Mouse (Mus musculus) A20 (cell line): ENCODE data around the gene Spop.

Source experiments
- DNase-seq: peaks from one replicate; pipeline ENCODE4 v3.0.0-alpha.2; 2011; ENCODE audit warnings: low read depth, low spot score

Gene Spop

GRCm38 (mm10) chr11:95417341-95417740, 3.5 kb downstream of the Spop start:
- peak; percentile 57 for DNase-seq

DNA sequence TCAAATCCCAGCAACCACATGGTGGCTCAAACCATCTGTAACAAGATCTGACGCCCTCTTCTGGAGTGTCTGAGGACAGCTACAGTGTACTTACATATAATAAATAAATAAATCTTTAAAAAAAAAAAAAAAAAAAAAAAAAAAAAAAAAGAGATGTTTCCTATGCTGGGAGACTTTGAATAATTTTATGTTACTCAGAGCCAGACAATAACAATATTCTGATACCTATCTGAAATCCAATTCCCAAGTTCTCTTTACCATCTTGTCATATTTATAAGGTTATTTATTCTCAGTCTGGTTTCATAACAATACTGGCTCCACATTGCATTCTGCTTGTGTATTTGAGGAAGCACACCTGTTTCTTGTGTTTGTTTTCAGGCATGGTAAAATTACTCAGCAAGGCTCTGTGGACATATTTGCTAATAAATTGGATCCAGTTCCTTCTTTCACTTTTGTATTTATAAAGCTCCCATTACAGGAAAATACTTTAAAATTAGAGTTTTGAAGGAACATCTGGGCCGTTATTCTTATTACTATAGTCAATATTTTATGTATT, 7.1 kb downstream of the Spop start:
- DNase-seq: peak; percentile 72

GRCm38 (mm10) chr11:95423505-95423904, 9.6 kb downstream of the Spop start:
- DNase-seq: peak; percentile 41

DNA sequence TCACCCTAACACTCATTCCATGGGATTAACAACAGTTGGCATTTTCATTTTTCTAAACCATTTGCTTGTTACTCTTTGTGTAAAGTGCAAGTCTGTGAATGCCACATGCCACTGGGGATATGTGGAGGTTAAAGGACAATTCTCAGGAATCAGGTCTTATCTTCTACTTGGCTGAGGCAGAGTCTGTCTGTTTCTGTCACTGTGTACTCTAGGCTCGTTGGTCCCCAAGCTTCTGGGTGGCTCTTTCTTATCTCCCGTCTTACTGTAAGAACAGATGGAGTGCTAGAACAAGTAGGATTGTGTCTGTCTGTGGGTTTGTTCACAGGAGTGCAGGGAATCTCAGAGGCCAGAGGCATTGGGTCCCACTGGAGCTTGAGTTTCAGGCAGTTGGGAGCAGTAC, 17.5 kb downstream of the Spop start:
- DNase-seq: no peak

DNA sequence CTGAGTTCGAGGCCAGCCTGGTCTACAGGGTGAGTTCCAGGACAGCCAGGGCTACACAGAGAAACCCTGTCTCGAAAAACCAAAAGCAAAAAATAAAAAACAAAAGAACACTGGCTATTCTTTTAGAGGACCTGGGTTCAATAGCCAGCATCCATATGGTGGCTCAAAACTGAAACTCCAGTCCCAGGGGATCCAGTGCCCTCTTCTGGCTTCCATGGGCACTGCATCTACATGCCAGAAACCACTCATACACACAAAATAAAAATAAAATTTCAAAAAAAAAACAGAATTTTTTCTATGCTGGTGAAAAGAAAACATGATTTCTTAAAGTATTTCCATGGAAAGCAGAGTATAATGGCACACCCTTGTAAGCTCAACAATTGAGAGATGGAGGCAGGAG, 18.3 kb downstream of the Spop start:
- DNase-seq: no peak

DNA sequence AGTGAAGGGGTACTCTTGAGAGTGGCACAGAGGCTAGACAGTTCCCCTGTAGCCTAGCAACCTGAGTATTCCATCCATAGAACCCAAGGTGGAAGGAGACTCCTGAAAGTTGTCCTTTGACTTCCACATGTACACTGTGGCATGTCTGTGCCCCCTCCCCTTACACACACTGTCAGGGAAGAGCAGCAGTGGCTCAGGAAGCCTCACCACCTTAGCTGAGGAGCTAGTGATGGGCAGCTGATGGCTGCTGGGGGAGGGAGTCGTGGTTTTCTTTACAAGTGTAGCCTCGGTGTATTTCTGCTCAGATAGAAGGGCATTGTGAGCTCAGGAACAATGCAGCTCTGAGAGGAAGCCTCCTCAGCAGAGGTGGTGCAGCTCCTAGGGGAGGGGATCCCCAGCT, 31.5 kb downstream of the Spop start:
- no peak for DNase-seq

GRCm38 (mm10) chr11:95446580-95447305, 32.9 kb downstream of the Spop start:
- DNase-seq: no peak

GRCm38 (mm10) chr11:95448346-95448745, 34.5 kb downstream of the Spop start:
- no peak for DNase-seq

DNA sequence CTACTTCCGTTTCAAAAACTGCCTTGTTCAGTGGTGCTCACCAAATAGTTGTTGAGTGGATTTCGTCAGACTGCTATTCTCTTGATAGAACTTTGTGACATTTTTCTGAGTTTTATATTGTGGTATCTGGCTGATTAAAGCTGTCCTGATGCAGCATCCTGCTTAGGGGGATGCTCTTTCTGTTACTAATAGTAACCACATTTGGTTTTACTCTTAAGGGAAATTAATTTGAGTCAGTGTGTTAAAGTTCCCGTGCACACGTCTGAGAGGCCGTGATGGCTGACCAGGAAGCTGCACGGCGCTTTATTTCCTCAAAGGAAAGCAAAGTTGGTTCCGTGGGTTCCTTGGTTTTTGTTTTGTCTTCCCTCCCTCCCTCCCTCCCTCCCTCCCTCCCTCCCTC, 41.5 kb downstream of the Spop start:
- no peak for DNase-seq

GRCm38 (mm10) chr11:95460872-95461271, 47.0 kb downstream of the Spop start:
- DNase-seq: no peak

DNA sequence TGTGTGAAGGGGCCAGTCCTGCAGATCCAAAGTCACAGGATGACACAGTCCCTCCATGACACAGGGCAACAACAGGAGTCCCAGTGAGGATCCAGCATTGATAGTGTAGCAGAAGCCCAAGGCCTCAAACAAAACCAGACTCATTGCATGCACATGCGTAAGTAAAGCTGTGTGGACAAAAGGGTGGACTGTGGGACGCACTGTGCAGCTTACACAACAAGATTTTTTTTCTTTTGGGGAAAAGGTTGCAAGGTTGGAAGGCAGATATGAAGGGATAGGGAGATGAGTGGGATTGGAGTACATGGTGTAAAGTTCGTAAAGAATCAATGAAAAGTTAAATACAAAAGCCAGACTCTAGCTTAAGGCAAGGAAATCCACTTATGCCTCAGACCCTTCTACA, 48.3 kb downstream of the Spop start:
- DNase-seq: no peak

DNA sequence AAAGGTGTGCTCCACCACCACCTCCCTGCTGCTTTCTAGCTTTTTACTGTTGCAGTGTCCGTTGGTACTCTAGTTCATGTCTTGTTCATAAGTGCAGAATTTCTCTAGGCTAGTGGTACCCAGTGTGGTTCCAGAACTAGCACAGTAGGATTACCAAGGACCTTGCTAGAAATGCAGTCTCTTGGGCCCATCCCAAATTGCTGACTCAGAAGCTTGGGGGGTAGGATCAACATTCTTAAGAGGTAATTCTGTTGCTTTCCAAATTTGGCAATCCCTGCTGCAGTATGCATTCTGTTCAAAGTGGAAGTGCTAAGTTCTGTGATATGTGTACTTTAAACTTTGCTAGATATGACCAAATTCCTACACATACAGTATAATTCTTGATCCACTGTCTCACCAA, 53.9 kb downstream of the Spop start:
- DNase-seq: no peak

DNA sequence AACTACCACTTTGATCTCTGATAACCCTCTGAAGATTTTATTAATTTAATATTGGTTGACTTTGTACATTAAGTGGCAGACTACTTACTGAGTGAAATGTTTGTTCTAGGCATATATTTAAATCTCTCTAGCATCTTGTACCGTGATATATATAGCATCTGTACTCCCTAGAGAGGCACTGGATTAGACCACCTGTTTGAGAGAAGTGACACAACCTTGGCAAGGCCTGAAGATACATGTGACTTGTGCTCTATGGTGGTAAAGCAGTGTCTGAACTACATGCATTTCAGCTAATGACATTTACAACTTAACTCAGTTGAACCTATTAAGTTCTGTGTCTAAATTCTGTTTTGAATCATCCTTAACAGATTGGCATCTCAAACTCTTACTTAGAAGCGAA, 59.1 kb downstream of the Spop start:
- DNase-seq: no peak

- DNase-seq: no peak
Measured at GRCm38 (mm10) chr11:95473456-95473855, 59.6 kb downstream of the Spop start.

GRCm38 (mm10) chr11:95476323-95476722, 62.4 kb downstream of the Spop start:
- no peak for DNase-seq

DNA sequence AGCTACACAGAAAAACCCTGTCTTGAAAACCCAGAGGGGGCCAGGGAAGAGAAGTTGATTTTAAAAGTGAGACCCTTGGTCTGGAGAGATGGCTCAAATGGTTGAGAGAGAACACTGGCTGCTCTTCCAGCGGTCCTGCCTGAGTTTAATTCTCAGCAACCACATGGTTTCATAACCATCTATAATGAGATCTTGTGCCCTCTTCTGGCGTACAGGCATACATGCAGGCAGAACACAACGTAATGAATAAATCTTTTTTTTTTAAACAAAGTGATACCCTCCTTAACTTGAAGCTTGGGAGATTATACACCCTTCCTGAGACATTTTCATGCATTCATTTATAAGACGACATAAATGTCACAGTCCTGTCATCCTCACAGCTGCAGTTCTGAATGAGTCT, 65.6 kb downstream of the Spop start:
- no peak for DNase-seq

DNA sequence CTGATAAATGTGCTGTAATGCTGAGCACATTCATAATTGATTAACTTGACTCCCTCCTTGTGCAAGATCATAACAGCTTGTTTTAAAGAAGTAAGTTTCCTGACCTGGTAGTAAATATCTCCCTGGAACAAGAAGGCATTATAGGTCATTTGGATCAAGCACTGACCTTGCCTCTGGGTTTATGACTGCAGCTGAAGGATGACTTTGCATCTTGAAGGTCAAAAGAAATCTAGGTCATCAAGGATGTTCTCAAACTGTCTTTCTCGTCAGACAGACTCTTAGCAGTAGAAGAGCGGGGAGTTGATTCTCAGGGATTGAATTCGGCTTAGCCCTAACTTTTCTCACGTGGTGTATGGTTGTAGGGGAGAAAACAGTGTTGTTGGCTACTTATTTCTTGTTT, 66.8 kb downstream of the Spop start:
- DNase-seq: no peak

- DNase-seq: no peak
Measured at GRCm38 (mm10) chr11:95485634-95486033, 71.8 kb downstream of the Spop start.

GRCm38 (mm10) chr11:95487237-95487636, 73.4 kb downstream of the Spop start:
- no peak for DNase-seq

- no peak for DNase-seq
Measured at GRCm38 (mm10) chr11:95490104-95490503, 76.2 kb downstream of the Spop start.

DNA sequence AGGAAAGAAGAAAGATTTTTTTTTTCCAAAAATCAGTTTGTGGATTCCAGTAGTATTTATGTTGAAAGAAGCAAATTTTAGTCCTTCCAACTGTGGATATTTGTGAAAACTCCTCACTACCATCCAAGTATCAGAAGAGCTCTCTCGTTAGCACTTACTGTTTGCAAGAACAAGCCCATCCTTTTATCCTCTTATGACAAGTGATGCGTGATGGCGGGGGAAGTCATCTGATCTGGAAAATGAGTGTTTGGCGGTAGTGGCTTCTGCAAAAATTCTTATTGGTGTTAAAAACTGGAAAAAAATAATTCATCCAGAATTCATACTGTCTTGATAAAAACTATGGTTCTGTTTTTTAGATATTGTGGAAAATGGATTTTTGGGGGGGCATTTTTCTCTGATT, 78.4 kb downstream of the Spop start:
- no peak for DNase-seq

- no peak for DNase-seq
Measured at GRCm38 (mm10) chr11:95493010-95493409, 79.1 kb downstream of the Spop start.

- no peak for DNase-seq
Measured at GRCm38 (mm10) chr11:95493950-95494349, 80.1 kb downstream of the Spop start.

- DNase-seq: no peak
Measured at GRCm38 (mm10) chr11:95494374-95494773, 80.5 kb downstream of the Spop start.
